Mouse (Mus musculus) hindbrain, embryonic 14.5 days (tissue): ENCODE data around the gene Arhgap10. TPM values are rescaled to one million over a fixed set of nuclear protein-coding genes. Genes with fewer than 3 reads are reported as not detected.

Experiments
- ATAC-seq: fragments of 200-750 bp; cut with Nextera tagmentation; 2 replicates; pipeline ENCODE4 v1.8.0; 2017; ENCODE audit warnings: moderate number of reproducible peaks, mild to moderate bottlenecking, moderate TSS enrichment, moderate library complexity; ENCODE audit not compliant: low FRiP score
- DNase-seq: peaks from one replicate; pipeline ENCODE4 v3.0.0-alpha.2; 2015; ENCODE audit warnings: low spot score
- H3K27ac ChIP-seq: fragments of 300-500 bp; sonication (generic); 2 replicates; pipeline ENCODE4 v1.5.1; 2014; ENCODE audit warnings: mild to moderate bottlenecking, moderate library complexity
- H3K27me3 ChIP-seq: fragments of 300-500 bp; sonication (generic); 2 replicates; pipeline ENCODE4 v1.6.1; 2014; ENCODE audit warnings: mild to moderate bottlenecking, low read length, mixed read lengths; ENCODE audit not compliant: control insufficient read depth, insufficient read depth
- H3K36me3 ChIP-seq: fragments of 300-500 bp; sonication (generic); replicated peaks from 2 replicates; pipeline ENCODE4 v1.6.1; 2014; ENCODE audit not compliant: control insufficient read depth, insufficient read depth
- H3K4me1 ChIP-seq: fragments of 300-500 bp; sonication (generic); replicated peaks from 2 replicates; pipeline ENCODE4 v1.6.1; 2014; ENCODE audit warnings: antibody characterized with exemption, low read length, mixed read lengths; ENCODE audit not compliant: control insufficient read depth, insufficient read depth
- H3K4me2 ChIP-seq: fragments of 300-500 bp; sonication (generic); replicated peaks from 2 replicates; pipeline ENCODE4 v1.6.1; 2014; ENCODE audit warnings: mild to moderate bottlenecking, moderate library complexity
- H3K4me3 ChIP-seq: fragments of 300-500 bp; sonication (generic); replicated peaks from 2 replicates; pipeline ENCODE4 v1.5.1; 2014; ENCODE audit warnings: mild to moderate bottlenecking, low read length
- H3K9ac ChIP-seq: fragments of 300-500 bp; sonication (generic); 2 replicates; pipeline ENCODE4 v1.6.1; 2014
- H3K9me3 ChIP-seq: fragments of 300-500 bp; sonication (generic); 2 replicates; pipeline ENCODE4 v1.6.1; 2016; ENCODE audit warnings: low read length; ENCODE audit not compliant: control insufficient read depth
- WGBS: fragments of 180-500 bp; shearing (Covaris S2); extraction: QIAGEN DNeasy Blood & Tissue Kit; methylation state at CpG from one replicate; pipeline ENCODE4 v1.1.7; 2014; 5-methylcytosine and 5-hydroxymethylcytosine counted together
- polyA plus RNA-seq: library from polyadenylated mRNA; unstranded; fragments of >200 nt; fragmentation: Nextera tagmentation; extraction: Ambion mirVana; gene quantifications from 2 replicates; pipeline ENCODE4 v1.2.1, GENCODE M21; 2014

Gene Arhgap10
- polyA plus RNA-seq, 1 experiment from 2014 or later, result 5.1 TPM

- ATAC-seq (no peak), DNase-seq (no peak)
- no peak overlapping the region for H3K27ac ChIP-seq
- H3K4me3 ChIP-seq, result no peak overlapping the region
- no peaks in the 10 kb centered on the region for H3K4me1 ChIP-seq
- no peaks in the 10 kb centered on the region for H3K36me3 ChIP-seq
- no peak overlapping the region for H3K4me2 ChIP-seq
- no peaks in the 10 kb centered on the region for H3K27me3 ChIP-seq
- H3K9ac ChIP-seq, result no peak overlapping the region
- H3K9me3 ChIP-seq, result no peaks in the 10 kb centered on the region
- 78% methylated on average over 4 of the region's 4 CpGs for WGBS
Observed at GRCm38 (mm10) chr8:77490095-77490781, 27.5 kb downstream of the Arhgap10 start.

- H3K4me1 ChIP-seq, result no peaks in the 10 kb centered on the region
- H3K9me3 ChIP-seq, result no peaks in the 10 kb centered on the region
- H3K4me3 ChIP-seq, result no peak overlapping the region
- H3K27ac ChIP-seq, result no peak overlapping the region
- H3K9ac ChIP-seq, result no peak overlapping the region
- ATAC-seq (no peak), DNase-seq (no peak)
- no peak overlapping the region for H3K4me2 ChIP-seq
- 96% methylated on average over 6 of the region's 6 CpGs for WGBS
- H3K36me3 ChIP-seq, result no peaks in the 10 kb centered on the region
- H3K27me3 ChIP-seq, result no peaks in the 10 kb centered on the region
Observed at GRCm38 (mm10) chr8:77489235-77489634, 28.5 kb downstream of the Arhgap10 start.

GRCm38 (mm10) chr8:77488215-77488606 lies 29.5 kb downstream of the Arhgap10 start:
- no peak overlapping the region for H3K27ac ChIP-seq
- ATAC-seq (no peak), DNase-seq (no peak)
- no peak overlapping the region for H3K9ac ChIP-seq
- H3K36me3 ChIP-seq, result no peaks in the 10 kb centered on the region
- WGBS, result 75% methylated on average over 4 of the region's 4 CpGs
- H3K4me1 ChIP-seq, result no peaks in the 10 kb centered on the region
- H3K4me2 ChIP-seq, result no peak overlapping the region
- H3K9me3 ChIP-seq, result no peaks in the 10 kb centered on the region
- no peak overlapping the region for H3K4me3 ChIP-seq
- H3K27me3 ChIP-seq, result no peaks in the 10 kb centered on the region

- no peaks in the 10 kb centered on the region for H3K9me3 ChIP-seq
- no peak for DNase-seq
- no peak overlapping the region for H3K27ac ChIP-seq
- no peaks in the 10 kb centered on the region for H3K4me1 ChIP-seq
- H3K4me2 ChIP-seq, result no peak overlapping the region
- H3K36me3 ChIP-seq, result no peaks in the 10 kb centered on the region
- WGBS, result 88% methylated on average over 10 of the region's 10 CpGs
- H3K27me3 ChIP-seq, result no peaks in the 10 kb centered on the region
- no peak overlapping the region for H3K4me3 ChIP-seq
- H3K9ac ChIP-seq, result no peak overlapping the region
- no peak for ATAC-seq
Observed at GRCm38 (mm10) chr8:77487590-77488214, 30.1 kb downstream of the Arhgap10 start.

- no peaks in the 10 kb centered on the region for H3K9me3 ChIP-seq
- WGBS, result 75% methylated on average over 2 of the region's 2 CpGs
- no peak overlapping the region for H3K27ac ChIP-seq
- H3K9ac ChIP-seq, result no peak overlapping the region
- H3K4me3 ChIP-seq, result no peak overlapping the region
- no peaks in the 10 kb centered on the region for H3K36me3 ChIP-seq
- no peaks in the 10 kb centered on the region for H3K27me3 ChIP-seq
- DNase-seq (no peak), ATAC-seq (no peak)
- H3K4me1 ChIP-seq, result no peaks in the 10 kb centered on the region
- H3K4me2 ChIP-seq, result no peak overlapping the region
Observed at GRCm38 (mm10) chr8:77486749-77487148, 31.0 kb downstream of the Arhgap10 start.

DNA sequence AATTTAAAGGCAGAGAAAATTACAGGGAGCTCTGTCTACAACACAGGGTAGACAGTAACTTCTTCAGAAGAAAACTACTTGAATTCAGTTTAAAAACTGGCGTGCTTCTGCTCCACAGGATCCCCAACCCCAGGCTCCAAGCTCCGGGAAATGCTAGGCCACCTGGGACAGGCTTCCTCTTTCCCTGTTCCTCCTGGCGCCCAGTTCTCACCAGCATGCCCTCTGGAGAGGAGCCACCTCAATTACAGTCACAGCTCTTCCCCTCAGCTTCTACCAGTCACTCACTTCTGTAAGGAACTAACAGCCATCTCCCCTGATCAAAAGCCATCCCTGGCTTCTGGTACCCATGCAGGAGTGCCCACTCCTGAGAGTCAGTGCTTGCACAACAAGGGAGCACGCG lies 32.9 kb downstream of the Arhgap10 start:
- H3K36me3 ChIP-seq, result no peaks in the 10 kb centered on the region
- no peaks in the 10 kb centered on the region for H3K4me1 ChIP-seq
- no peaks in the 10 kb centered on the region for H3K27me3 ChIP-seq
- 81% methylated on average over 5 of the region's 5 CpGs for WGBS
- no peaks in the 10 kb centered on the region for H3K9me3 ChIP-seq
- no peak overlapping the region for H3K4me2 ChIP-seq
- ATAC-seq, result no peak
- H3K4me3 ChIP-seq, result no peak overlapping the region
- no peak overlapping the region for H3K27ac ChIP-seq
- DNase-seq, result no peak
- no peak overlapping the region for H3K9ac ChIP-seq

DNA sequence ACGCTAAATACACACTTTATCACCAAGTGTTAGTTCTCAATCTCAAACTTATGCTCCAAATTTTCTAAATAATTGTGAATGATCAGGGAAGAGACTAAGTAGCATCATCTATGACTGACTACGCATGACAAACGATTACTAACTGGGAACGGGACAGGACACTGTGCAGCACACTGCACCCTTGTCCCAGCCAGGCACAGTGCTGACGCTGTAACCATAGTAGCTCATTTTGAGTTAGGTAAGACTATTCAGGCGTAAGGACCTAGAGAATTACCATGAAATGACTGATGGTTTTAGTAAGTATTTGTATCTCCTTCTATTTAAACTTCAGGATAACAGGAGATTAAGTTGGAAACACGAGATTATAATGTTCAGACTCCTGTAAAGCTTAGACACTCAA lies 33.5 kb downstream of the Arhgap10 start:
- ATAC-seq, result no peak

GRCm38 (mm10) chr8:77483676-77484075 lies 34.1 kb downstream of the Arhgap10 start:
- Histone ChIP-seq H3K36me3 (no peaks in the 10 kb centered on the region), H3K9me3 (no peaks in the 10 kb centered on the region), H3K4me3 (no peak overlapping the region), H3K4me2 (no peak overlapping the region), H3K9ac (no peak overlapping the region), H3K27ac (no peak overlapping the region), H3K27me3 (no peaks in the 10 kb centered on the region), H3K4me1 (no peaks in the 10 kb centered on the region)
- DNase-seq (no peak), ATAC-seq (no peak)
- WGBS, result 81% methylated on average over 4 of the region's 4 CpGs

More for the DNA sequence above, 33.5 kb downstream of the Arhgap10 start:
- Histone ChIP-seq H3K4me1 (no peaks in the 10 kb centered on the region), H3K4me2 (no peak overlapping the region), H3K27ac (no peak overlapping the region), H3K4me3 (no peak overlapping the region), H3K9ac (no peak overlapping the region), H3K9me3 (no peaks in the 10 kb centered on the region), H3K27me3 (no peaks in the 10 kb centered on the region), H3K36me3 (no peaks in the 10 kb centered on the region)
- 63% methylated on average over 7 of the region's 7 CpGs for WGBS
- DNase-seq, result no peak

- Histone ChIP-seq H3K4me1 (no peaks in the 10 kb centered on the region), H3K9me3 (no peaks in the 10 kb centered on the region), H3K27ac (no peak overlapping the region), H3K9ac (no peak overlapping the region), H3K4me3 (no peak overlapping the region), H3K4me2 (no peak overlapping the region), H3K27me3 (no peaks in the 10 kb centered on the region), H3K36me3 (no peaks in the 10 kb centered on the region)
- no peak for ATAC-seq
- DNase-seq, result no peak
- 67% methylated on average over 6 of the region's 6 CpGs for WGBS
Observed at GRCm38 (mm10) chr8:77481791-77482190, 36.0 kb downstream of the Arhgap10 start.
